Mouse (Mus musculus): ENCODE data around the gene Nlgn3.

GRCm38 (mm10) chrX:101256603-101257002 lies 42.4 kb upstream of the Nlgn3 start:
- TF ChIP-seq MEF2A (IDR thresholded peaks at IDR 0.05; ENCODE audit: borderline replicate concordance, low read depth, low read length) = no peak
- no peak for TF ChIP-seq HCFC1 (IDR thresholded peaks at IDR 0.05; ENCODE audit: low read depth, low read length)
- no peak for TF ChIP-seq CHD2 (IDR thresholded peaks at IDR 0.05; ENCODE audit: low read length)
- no peak for TF ChIP-seq JUND (conservative IDR thresholded peaks at IDR 0.05; ENCODE audit: low read depth, low read length)
- no peak for TF ChIP-seq CHD1 (IDR thresholded peaks at IDR 0.05; ENCODE audit: low read depth, low read length)
- TF ChIP-seq POLR2A (IDR thresholded peaks at IDR 0.05; ENCODE audit: low read depth, low read length) = no peak
- no peak for TF ChIP-seq MXI1 (IDR thresholded peaks at IDR 0.05; ENCODE audit: low read depth, low read length)
